Mouse (Mus musculus) spleen, adult 2 months (tissue): ENCODE data around the gene Rrp1b. TPM values are rescaled to one million over a fixed set of nuclear protein-coding genes. Genes with fewer than 3 reads are reported as not detected.
A peak's percentile ranks its signal among the peaks of the same experiment; 100 is the strongest.

Experiments used
- DNase-seq, 2 experiments: peaks; one replicate each; pipeline versions ENCODE4 v3.0.0 to v3.0.0-alpha.2; 2012 to 2021; ENCODE audit warnings: low spot score in 2 of 2, low read depth in 1 of 2
- H3K27ac ChIP-seq: fragments of 200-500 bp; 2 replicates; pipeline ENCODE4 v1.5.1; 2012; ENCODE audit warnings: low read length, inconsistent platforms; ENCODE audit not compliant: insufficient read depth
- H3K27me3 ChIP-seq: fragments of 200-500 bp; 2 replicates; pipeline ENCODE4 v1.6.1; 2012; ENCODE audit warnings: mild to moderate bottlenecking, moderate library complexity, low read length, inconsistent platforms; ENCODE audit not compliant: control insufficient read depth, insufficient read depth
- H3K36me3 ChIP-seq: fragments of 200-500 bp; 2 replicates; pipeline ENCODE4 v1.6.1; 2012; ENCODE audit warnings: mild to moderate bottlenecking, low read length, inconsistent platforms; ENCODE audit not compliant: control insufficient read depth, insufficient read depth
- H3K4me1 ChIP-seq: fragments of 200-500 bp; 2 replicates; pipeline ENCODE4 v1.6.1; 2011; ENCODE audit warnings: inconsistent platforms; ENCODE audit not compliant: control insufficient read depth, insufficient read depth, insufficient read length
- H3K4me3 ChIP-seq: fragments of 200-500 bp; 2 replicates; pipeline ENCODE4 v1.5.1; 2011; ENCODE audit warnings: mild to moderate bottlenecking, inconsistent platforms; ENCODE audit not compliant: insufficient read depth, insufficient read length; ENCODE audit errors: extremely low read depth
- CTCF ChIP-seq: fragments of 200-500 bp; IDR thresholded peaks from 2 replicates; pipeline ENCODE4 v1.5.1; 2011; ENCODE audit warnings: mild to moderate bottlenecking, inconsistent platforms; ENCODE audit not compliant: insufficient read depth, insufficient read length, insufficient replicate concordance; ENCODE audit errors: extremely low read depth
- POLR2A ChIP-seq: fragments of 200-500 bp; IDR thresholded peaks from 2 replicates; pipeline ENCODE4 v1.6.1; 2011; ENCODE audit warnings: low read depth, low read length, inconsistent platforms
- WGBS: fragments of 180-500 bp; shearing (Covaris S2); methylation state at CpG from one replicate; pipeline ENCODE4 v1.1.7; 2018; 5-methylcytosine and 5-hydroxymethylcytosine counted together
- polyA plus RNA-seq: library from polyadenylated mRNA; depleted of rRNA; stranded (reverse); fragments of >200 nt; gene quantifications from 2 replicates; pipeline ENCODE4 v1.2.3, GENCODE M21; 2012; rRNA removed

Gene Rrp1b
- polyA plus RNA-seq = 9.1 and 9.4 TPM in 2 replicates

DNA sequence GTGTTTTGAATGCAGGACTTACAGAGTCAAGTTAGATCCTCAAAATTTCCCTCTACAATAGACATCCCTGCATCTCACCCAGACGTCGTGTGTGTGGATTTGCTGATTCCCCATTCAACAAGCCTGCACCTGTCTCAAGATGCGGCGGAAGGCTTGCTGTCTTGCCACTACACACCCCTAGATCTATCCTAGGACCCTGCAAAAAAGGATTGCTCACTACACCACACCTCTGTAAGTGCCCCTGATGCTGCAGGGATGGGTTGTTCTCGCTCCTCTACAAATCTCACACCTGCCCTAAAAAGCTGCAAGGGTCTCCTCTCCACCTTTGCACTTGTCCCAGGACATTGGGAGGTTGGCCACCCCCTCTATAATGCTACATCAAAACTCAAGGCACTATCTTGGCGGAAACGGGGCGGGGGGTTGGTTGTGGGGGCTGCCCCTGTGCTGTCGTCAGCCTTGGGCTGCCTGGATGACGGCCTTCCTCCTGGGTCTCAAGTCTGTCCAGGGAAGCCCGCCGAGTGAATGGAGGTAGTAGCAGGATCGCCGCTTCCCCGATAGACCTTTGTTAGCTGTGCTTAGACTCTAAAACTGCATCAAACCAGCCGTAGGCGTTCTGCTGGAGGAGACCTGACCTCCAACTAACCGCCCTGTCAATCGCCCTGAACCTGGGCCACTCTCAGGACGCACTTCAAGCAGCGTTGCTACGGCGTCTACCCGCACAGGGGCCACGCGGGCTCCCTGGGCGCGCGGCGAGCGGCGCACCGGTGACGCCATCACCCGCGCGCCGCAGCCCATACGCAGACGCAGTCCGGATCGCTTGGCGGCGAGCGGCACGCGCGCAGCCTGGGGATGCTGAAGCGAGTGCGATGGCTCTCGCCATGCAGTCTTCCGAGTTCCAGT is at the start of gene Rrp1b, which contains the start of gene Hsf2bp:
Gene Rrp1b (plus strand): TSS at position 492 of the 900 bp plus-strand sequence.
Gene Hsf2bp (minus strand): TSS at position 741 of the 900 bp plus-strand sequence.
- H3K27ac ChIP-seq = peak within 1 kb of the TSS; percentile 26
- peaks cover 4% of the 10 kb centered on the region; the same call in 1 of the 2 replicates for H3K4me1 ChIP-seq
- TF ChIP-seq POLR2A = no peak; the same call in 1 of the 2 replicates
- TF ChIP-seq CTCF = no peak
- peak within 1 kb of the TSS; percentile 76 for H3K4me3 ChIP-seq
- WGBS = 6% methylated on average over 52 of the region's 52 CpGs
- peak; percentile 51 to 58 for DNase-seq
- H3K27me3 ChIP-seq = no peaks in the 10 kb centered on the region
- H3K36me3 ChIP-seq = no peaks in the 10 kb centered on the region

DNA sequence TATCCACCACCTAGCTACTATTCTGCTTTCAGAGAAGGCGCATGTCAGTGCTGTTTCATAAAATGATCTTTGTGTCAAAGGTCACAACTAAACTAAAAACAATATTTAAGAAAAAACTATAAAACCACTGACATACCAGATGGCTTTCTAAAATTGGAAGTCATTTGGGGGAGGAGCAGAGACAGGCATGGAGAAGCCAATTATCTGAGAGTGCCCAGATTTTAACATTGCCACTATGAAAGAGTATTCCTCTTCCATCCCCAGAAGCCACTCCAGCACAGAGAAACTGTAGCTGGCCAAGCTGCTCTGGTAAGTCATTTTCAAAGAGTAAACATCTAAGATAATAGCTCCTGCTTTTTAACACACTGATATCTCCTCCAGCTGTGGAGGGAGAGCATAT is 49.0 kb upstream of the Rrp1b start:
- no peak overlapping the region for H3K4me3 ChIP-seq
- 88% methylated on average over 1 of the region's 1 CpGs for WGBS
- no peak for TF ChIP-seq CTCF
- no peak for TF ChIP-seq POLR2A
- H3K36me3 ChIP-seq = no peaks in the 10 kb centered on the region
- H3K27ac ChIP-seq = no peak overlapping the region
- no peak for DNase-seq
- no peaks in the 10 kb centered on the region for H3K27me3 ChIP-seq
- no peaks in the 10 kb centered on the region for H3K4me1 ChIP-seq

DNA sequence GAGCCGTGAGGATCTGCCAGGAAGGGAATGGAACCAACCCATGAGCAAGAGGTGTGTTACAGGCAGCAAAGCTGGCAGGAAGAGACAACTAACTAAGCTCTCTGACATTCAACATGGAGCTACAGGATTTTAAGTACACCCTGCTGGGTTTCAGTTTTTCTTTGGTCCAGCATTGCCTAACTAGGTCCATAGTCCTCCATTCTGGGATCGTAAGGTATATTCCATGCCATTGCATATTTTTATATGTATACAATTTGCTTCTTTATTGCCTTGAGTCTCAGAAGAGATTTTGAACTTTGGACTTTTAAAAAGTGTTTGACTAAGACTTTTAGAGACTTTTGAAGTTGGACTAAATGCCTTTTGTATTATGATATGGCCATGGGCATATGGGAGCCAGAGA is 46.9 kb upstream of the Rrp1b start:
- Histone ChIP-seq H3K27ac (no peak overlapping the region), H3K27me3 (no peaks in the 10 kb centered on the region), H3K4me3 (no peak overlapping the region), H3K4me1 (no peaks in the 10 kb centered on the region), H3K36me3 (no peaks in the 10 kb centered on the region)
- DNase-seq = no peak
- TF ChIP-seq CTCF = no peak
- TF ChIP-seq POLR2A = no peak
- 91% methylated on average over 2 of the region's 2 CpGs for WGBS

DNA sequence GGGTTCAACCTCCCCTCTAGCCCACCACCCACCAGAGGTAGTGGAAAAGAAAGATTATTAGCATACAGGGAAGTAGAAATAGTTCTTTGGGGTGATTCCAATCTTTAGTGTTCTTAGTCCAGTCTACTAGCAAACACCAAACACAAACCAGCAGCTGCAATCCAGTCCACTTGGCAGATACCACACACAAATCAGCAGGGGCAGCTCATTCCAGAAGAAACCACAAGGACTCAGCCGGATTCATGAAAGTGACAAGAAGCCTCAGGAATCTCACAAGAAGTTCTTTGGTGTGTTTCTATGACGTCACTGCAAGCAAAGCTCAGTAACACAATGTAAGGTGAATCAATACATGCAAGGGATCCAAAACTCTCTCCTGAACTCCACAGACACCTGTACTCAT is 43.9 kb upstream of the Rrp1b start:
- Histone ChIP-seq H3K36me3 (no peaks in the 10 kb centered on the region), H3K27ac (no peak overlapping the region), H3K27me3 (no peaks in the 10 kb centered on the region), H3K4me1 (no peaks in the 10 kb centered on the region), H3K4me3 (no peak overlapping the region)
- no peak for DNase-seq
- TF ChIP-seq CTCF (no peak), POLR2A (no peak)
- 91% methylated on average over 2 of the region's 2 CpGs for WGBS

DNA sequence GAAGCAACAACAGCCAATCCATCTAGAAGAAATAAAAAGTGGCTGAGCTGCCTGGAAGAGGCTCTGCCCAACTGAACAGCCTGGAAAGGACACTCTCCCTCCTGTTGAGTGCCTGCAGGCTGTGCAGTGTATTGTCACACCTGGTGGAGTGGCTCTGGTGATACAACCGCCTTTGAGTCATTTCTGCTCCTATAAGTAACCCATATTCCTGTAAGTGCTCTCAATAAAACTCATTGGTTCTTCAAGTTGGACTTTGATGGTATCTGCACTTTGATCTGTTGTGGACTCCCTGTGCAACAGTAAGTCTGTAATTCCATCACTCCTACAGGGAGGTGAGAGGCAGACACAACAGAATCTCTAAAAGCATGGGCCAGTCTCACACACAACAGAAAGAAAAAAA is 42.5 kb upstream of the Rrp1b start:
- no peaks in the 10 kb centered on the region for H3K36me3 ChIP-seq
- H3K27me3 ChIP-seq = no peaks in the 10 kb centered on the region
- DNase-seq = no peak
- TF ChIP-seq CTCF (no peak), POLR2A (no peak)
- no peak overlapping the region for H3K27ac ChIP-seq
- WGBS = 93% methylated on average over 1 of the region's 1 CpGs
- no peak overlapping the region for H3K4me3 ChIP-seq
- H3K4me1 ChIP-seq = no peaks in the 10 kb centered on the region

DNA sequence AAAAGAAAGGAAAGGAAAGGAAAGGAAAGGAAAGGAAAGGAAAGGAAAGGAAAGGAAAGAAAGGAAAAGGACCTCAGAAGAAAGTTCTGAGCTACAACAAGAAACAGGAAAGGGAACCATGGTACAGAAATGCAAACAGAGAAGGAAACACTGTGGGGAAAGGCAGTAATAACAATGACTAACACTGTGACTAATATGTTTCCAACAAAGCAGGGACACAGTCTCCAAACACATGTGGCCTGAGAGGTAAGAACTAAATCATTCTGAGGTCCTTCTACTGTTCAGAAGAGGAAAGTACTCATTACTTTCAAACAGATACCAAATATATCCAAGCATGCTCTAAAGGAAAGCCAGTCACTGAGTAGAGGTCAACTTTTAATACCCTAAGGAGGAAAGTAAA is 41.8 kb upstream of the Rrp1b start:
- Histone ChIP-seq H3K4me3 (no peak overlapping the region), H3K27ac (no peak overlapping the region), H3K4me1 (no peaks in the 10 kb centered on the region), H3K27me3 (no peaks in the 10 kb centered on the region), H3K36me3 (no peaks in the 10 kb centered on the region)
- no peak for DNase-seq
- TF ChIP-seq POLR2A (no peak), CTCF (no peak)

DNA sequence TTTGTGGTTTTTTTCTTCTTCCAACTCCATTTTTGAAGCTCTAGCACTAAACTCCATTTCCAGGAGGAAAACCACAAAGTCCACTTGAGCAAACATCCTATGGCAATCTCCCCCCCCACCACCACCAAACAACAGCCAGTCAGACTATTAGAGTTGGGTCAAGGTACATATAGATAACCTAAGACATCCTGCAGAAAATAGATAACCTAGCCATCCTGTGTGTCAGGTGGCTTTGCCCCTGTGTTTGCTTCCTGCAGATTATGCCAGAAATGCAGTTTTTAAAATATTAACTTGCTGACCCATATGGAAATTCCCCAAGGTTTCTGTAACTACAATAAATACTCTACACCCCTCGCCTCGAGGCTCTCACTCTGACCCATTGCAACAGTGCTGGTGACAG is 40.1 kb upstream of the Rrp1b start:
- no peak for TF ChIP-seq CTCF
- TF ChIP-seq POLR2A = no peak
- WGBS = 56% methylated on average over 2 of the region's 2 CpGs
- Histone ChIP-seq H3K27me3 (no peaks in the 10 kb centered on the region), H3K36me3 (no peaks in the 10 kb centered on the region), H3K4me3 (no peak overlapping the region), H3K27ac (no peak overlapping the region), H3K4me1 (no peaks in the 10 kb centered on the region)
- no peak for DNase-seq
